Mouse (Mus musculus) cortical plate, adult 2 months (tissue): Measurements from ENCODE around the gene Adamts9. TPM values are rescaled to one million over a fixed set of nuclear protein-coding genes. Genes with fewer than 3 reads are reported as not detected.

Source experiments
- H3K27ac ChIP-seq: fragments of 200-500 bp; 2 replicates; pipeline ENCODE4 v1.5.1; 2012; ENCODE audit warnings: low read length, control low read depth, inconsistent platforms; ENCODE audit not compliant: insufficient read depth
- H3K4me1 ChIP-seq: fragments of 200-500 bp; 2 replicates; pipeline ENCODE4 v1.6.1; 2011; ENCODE audit warnings: low read length; ENCODE audit not compliant: control insufficient read depth, insufficient read depth
- H3K4me3 ChIP-seq: fragments of 200-500 bp; 2 replicates; pipeline ENCODE4 v1.5.1; 2011; ENCODE audit warnings: mild to moderate bottlenecking, low read length, control low read depth; ENCODE audit not compliant: insufficient read depth
- CTCF ChIP-seq: fragments of 200-500 bp; IDR thresholded peaks from 2 replicates; pipeline ENCODE4 v1.5.1; 2011; ENCODE audit warnings: mild to moderate bottlenecking, control low read depth, low read length; ENCODE audit not compliant: insufficient read depth; ENCODE audit errors: extremely low read depth
- POLR2A ChIP-seq: fragments of 200-500 bp; IDR thresholded peaks from 2 replicates; pipeline ENCODE4 v1.6.1; 2011; ENCODE audit warnings: mild to moderate bottlenecking, low read length, control low read depth; ENCODE audit not compliant: insufficient read depth; ENCODE audit errors: extremely low read depth
- polyA plus RNA-seq: library from polyadenylated mRNA; depleted of rRNA; stranded (reverse); fragments of >200 nt; gene quantifications from 2 replicates; pipeline ENCODE4 v1.2.3, GENCODE M21; 2012

Adamts9 gene
- polyA plus RNA-seq, 1 experiment: 1.1 TPM

GRCm38 (mm10) chr6:92904037-92904436, 39.3 kb downstream of the Adamts9 start:
- Histone ChIP-seq H3K27ac (no peak overlapping the region), H3K4me1 (no peaks in the 10 kb centered on the region), H3K4me3 (no peak overlapping the region)
- TF ChIP-seq POLR2A (no peak), CTCF (no peak)

GRCm38 (mm10) chr6:92891535-92891934, 51.8 kb downstream of the Adamts9 start:
- Histone ChIP-seq H3K27ac (no peak overlapping the region), H3K4me1 (no peaks in the 10 kb centered on the region), H3K4me3 (no peak overlapping the region)
- TF ChIP-seq POLR2A (no peak), CTCF (no peak)

DNA sequence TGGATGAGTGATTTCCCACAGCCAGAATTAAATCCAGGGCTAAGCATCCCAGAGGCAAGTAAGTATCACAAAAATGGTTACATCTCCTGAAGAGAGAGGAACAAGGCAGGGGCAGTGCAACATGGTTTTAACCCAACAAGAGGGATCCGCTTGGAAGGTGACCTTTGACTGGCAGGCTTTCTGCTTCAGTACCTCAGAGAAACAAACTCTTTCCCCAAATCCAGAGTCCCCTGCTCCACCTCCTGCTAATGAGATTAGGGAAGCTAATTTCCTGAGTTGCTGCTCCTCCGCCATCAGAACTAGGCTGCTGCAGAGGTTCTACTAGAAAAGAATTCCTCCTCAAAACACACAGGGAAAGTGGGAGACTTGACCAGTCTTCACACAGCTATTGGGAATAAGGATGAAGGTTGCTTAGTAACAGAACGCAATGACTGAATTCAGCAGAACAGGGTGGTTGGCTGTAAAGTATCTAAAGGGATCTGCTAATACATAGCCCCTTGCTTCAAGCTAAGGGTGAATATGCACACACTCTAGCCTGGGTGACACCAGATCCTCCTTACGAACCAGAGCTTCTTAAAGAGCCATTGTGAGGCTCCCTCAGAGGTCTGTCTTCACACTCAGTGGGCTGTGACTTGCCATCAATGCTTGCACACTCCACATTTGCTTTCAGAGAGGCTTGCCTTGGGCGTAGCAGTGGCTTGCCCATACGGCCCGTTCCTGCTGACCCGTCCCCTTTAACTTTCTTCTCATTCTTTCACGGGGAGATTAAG, 60.0 kb downstream of the Adamts9 start:
- H3K4me3 ChIP-seq: no peak overlapping the region
- H3K4me1 ChIP-seq: no peaks in the 10 kb centered on the region
- TF ChIP-seq CTCF (no peak), POLR2A (no peak)
- H3K27ac ChIP-seq: no peak overlapping the region

DNA sequence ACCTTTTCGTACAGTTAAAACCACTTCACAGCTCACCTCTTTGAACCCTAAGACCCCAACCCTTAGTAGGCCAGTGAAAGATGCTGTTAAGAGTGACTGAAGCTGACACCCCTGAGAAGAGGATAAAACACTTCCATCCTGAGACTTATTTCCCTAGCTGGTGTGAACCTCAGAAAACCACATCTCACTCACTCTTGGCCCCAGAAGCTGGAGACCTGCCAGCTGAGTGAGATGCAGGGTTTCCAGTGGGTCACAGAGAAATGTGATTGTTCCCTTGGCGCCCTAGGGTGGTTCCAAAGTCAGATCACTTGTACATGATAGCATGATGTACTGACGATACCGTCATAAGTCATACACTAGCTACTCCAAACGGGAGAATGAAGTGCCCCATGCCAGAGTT, 60.8 kb downstream of the Adamts9 start:
- no peak overlapping the region for H3K27ac ChIP-seq
- TF ChIP-seq POLR2A (no peak), CTCF (no peak)
- no peaks in the 10 kb centered on the region for H3K4me1 ChIP-seq
- H3K4me3 ChIP-seq: no peak overlapping the region

DNA sequence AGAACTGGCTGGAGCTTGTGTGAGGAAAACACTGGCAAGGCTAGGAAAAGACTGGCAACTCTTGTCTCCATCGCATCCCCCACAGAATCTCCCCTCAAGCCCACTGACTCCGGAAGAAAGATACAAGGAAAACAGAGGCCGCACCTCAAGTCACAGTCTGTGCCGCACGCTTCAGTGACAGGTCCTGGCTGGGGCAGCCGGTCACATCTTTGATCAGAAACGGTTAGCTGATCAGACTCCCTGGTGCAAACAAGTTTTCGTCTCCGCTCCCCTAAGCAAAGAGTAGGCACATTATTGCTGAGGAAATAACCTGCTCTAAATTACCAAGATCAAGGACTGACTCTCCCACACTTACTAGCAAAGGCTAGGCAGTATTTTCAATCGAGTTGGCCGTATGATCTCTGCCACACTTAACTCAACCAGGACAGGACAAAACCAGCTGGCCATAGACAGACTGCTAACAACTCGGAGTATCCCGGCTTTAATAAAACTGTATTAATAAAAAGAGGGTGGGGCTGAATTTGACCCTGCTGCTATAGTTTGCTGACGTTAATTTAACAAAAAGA, 63.5 kb downstream of the Adamts9 start:
- no peaks in the 10 kb centered on the region for H3K4me1 ChIP-seq
- no peak overlapping the region for H3K27ac ChIP-seq
- TF ChIP-seq POLR2A (no peak), CTCF (no peak)

DNA sequence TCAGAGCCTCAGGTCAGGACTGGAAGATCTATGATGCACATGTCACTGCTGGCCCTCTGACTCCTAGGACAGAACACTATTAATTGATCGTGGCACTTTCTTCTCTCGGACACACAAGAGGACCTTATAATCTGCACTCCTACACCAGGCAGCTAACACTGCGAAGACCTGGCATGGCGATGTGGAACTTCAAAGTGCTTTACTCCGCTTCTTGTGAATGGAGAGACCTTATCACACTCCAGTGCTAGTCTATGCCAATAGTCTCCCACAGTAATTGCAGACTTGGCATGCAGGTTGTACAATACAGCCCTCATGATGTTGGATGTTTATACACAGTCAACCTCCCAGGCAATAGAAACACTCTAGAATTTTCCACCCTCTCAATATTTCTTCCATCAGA, 64.5 kb downstream of the Adamts9 start:
- H3K4me3 ChIP-seq: no peak overlapping the region
- no peaks in the 10 kb centered on the region for H3K4me1 ChIP-seq
- no peak overlapping the region for H3K27ac ChIP-seq
- TF ChIP-seq CTCF: no peak
- no peak for TF ChIP-seq POLR2A

More for the DNA sequence above, 63.5 kb downstream of the Adamts9 start:
- H3K4me3 ChIP-seq: no peak overlapping the region

DNA sequence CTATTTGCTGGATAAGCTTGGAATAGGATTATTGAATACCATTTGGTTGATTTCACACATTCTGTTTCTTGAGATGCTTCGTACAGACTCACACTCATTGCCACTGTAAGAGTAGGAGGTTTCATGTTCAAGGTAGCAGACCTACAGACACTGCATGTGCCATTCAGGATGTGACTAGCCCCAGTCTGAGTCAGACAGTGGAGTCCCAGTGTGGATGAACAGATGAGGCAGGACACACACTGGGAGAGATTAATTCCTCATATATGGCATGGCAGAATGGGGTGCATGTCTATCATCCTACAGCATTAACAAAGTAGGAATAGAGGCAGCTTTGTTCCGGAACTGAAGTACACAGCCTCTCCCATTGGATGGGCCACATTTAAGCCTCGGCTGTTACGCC, 66.1 kb downstream of the Adamts9 start:
- no peaks in the 10 kb centered on the region for H3K4me1 ChIP-seq
- no peak for TF ChIP-seq POLR2A
- TF ChIP-seq CTCF: no peak
- H3K27ac ChIP-seq: no peak overlapping the region
- H3K4me3 ChIP-seq: no peak overlapping the region

DNA sequence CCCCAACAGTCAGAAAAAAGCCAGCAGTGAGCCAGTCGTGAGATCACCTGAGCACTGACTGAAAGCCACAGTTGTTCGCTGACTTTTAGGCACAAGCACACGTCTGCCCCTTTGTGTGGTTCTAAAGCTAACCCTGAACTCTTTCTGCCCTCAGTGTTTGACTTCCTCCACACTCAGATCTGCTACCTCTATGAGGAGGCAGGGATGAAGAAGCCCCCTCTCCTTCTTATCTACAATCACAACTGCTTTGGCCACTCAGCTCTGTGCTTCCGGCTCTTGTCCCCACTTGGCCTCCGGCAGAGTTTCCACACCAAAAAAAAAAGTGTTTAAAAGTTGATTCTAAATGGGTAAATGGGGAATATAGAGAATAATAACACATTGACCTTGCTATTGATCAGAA, 67.2 kb downstream of the Adamts9 start:
- TF ChIP-seq POLR2A (no peak), CTCF (no peak)
- H3K27ac ChIP-seq: no peak overlapping the region
- H3K4me1 ChIP-seq: no peaks in the 10 kb centered on the region
- H3K4me3 ChIP-seq: no peak overlapping the region

DNA sequence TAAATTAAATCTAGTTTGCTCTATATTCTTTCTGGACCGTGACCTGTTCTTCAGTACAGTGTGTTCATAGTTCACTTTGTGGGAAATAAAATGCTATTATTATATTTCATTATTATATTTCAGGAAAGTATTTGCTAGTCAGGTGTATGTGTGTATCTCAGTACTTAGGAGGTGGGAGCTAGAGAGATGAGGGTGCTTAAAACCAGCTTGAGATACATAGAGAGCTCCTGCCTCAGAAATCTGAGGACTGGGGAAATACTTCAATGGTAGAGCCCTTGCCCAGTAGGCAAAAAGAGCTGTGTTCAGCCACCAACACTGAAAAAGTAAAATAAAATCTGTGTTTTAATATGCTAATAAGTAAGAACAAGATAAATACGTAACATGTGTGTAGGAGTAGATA, 68.0 kb downstream of the Adamts9 start:
- TF ChIP-seq POLR2A (no peak), CTCF (no peak)
- Histone ChIP-seq H3K4me1 (no peaks in the 10 kb centered on the region), H3K4me3 (no peak overlapping the region), H3K27ac (no peak overlapping the region)

- Histone ChIP-seq H3K4me3 (no peak overlapping the region), H3K27ac (no peak overlapping the region), H3K4me1 (no peaks in the 10 kb centered on the region)
- TF ChIP-seq CTCF (no peak), POLR2A (no peak)
These were observed 68.4 kb downstream of the Adamts9 start for GRCm38 (mm10) chr6:92874854-92875253.

- Histone ChIP-seq H3K27ac (no peak overlapping the region), H3K4me1 (no peaks in the 10 kb centered on the region), H3K4me3 (no peak overlapping the region)
- no peak for TF ChIP-seq POLR2A
- TF ChIP-seq CTCF: no peak
These were observed 70.5 kb downstream of the Adamts9 start for GRCm38 (mm10) chr6:92872766-92873165.
